Mouse (Mus musculus) adipocyte (in vitro differentiated cells): Measurements from ENCODE around the gene Ercc5.

ENCODE experiments used
- DNase-seq: peaks from one replicate; pipeline ENCODE4 v3.0.0-alpha.2; 2016; ENCODE audit warnings: low spot score

Gene Ercc5

GRCm38 (mm10) chr1:44147563-44148381 lies at the start of gene Ercc5:
Gene Ercc5 (plus strand): TSS chr1:44147744.
- peak; percentile 86 for DNase-seq

GRCm38 (mm10) chr1:44101448-44102225 lies 45.9 kb upstream of the Ercc5 start:
- no peak for DNase-seq

GRCm38 (mm10) chr1:44102259-44102717 lies 45.3 kb upstream of the Ercc5 start, which contains the start of gene Tex30:
Gene Tex30 (minus strand): TSS chr1:44102441.
- DNase-seq: peak; percentile 87

GRCm38 (mm10) chr1:44102939-44103338 lies 44.6 kb upstream of the Ercc5 start:
- no peak for DNase-seq

GRCm38 (mm10) chr1:44117571-44117970 lies 30.0 kb upstream of the Ercc5 start:
- no peak for DNase-seq

- peak; percentile 97 for DNase-seq
Measured at GRCm38 (mm10) chr1:44118239-44119054, 29.1 kb upstream of the Ercc5 start, which contains the start of the genes Kdelc1 and Bivm. Gene Kdelc1 (minus strand): TSS chr1:44118808. Gene Bivm (plus strand): TSS chr1:44118957.

- DNase-seq: peak; percentile 84
Measured at GRCm38 (mm10) chr1:44119201-44120073, 28.1 kb upstream of the Ercc5 start.

- DNase-seq: no peak
Measured at GRCm38 (mm10) chr1:44120074-44120406, 27.5 kb upstream of the Ercc5 start.

- no peak for DNase-seq
Measured at GRCm38 (mm10) chr1:44122256-44122655, 25.3 kb upstream of the Ercc5 start.

GRCm38 (mm10) chr1:44125590-44125989 lies 22.0 kb upstream of the Ercc5 start:
- DNase-seq: no peak

- DNase-seq: no peak
Measured at GRCm38 (mm10) chr1:44129929-44130581, 17.5 kb upstream of the Ercc5 start.

- no peak for DNase-seq
Measured at GRCm38 (mm10) chr1:44140232-44140631, 7.3 kb upstream of the Ercc5 start.

GRCm38 (mm10) chr1:44142747-44143146 lies 4.8 kb upstream of the Ercc5 start:
- peak; percentile 46 for DNase-seq

GRCm38 (mm10) chr1:44148706-44149105 lies 1.2 kb downstream of the Ercc5 start:
- DNase-seq: peak; percentile 22

- DNase-seq: no peak
Measured at GRCm38 (mm10) chr1:44155287-44155686, 7.7 kb downstream of the Ercc5 start.

- DNase-seq: no peak
Measured at GRCm38 (mm10) chr1:44158317-44158716, 10.8 kb downstream of the Ercc5 start.

GRCm38 (mm10) chr1:44161818-44162217 lies 14.3 kb downstream of the Ercc5 start:
- DNase-seq: no peak

GRCm38 (mm10) chr1:44162389-44162788 lies 14.8 kb downstream of the Ercc5 start:
- DNase-seq: no peak

- no peak for DNase-seq
Measured at GRCm38 (mm10) chr1:44167859-44168383, 20.4 kb downstream of the Ercc5 start.

- no peak for DNase-seq
Measured at GRCm38 (mm10) chr1:44172656-44173055, 25.1 kb downstream of the Ercc5 start.
